Mouse (Mus musculus) embryonic fibroblast, embryonic 13.5 days (primary cell): ENCODE data around the gene Acadvl.

Source experiments
- CTCF ChIP-seq: IDR thresholded peaks from 2 replicates; pipeline ENCODE4 v1.5.1; 2011; ENCODE audit warnings: mild to moderate bottlenecking, control low read depth, low read length, moderate library complexity, borderline replicate concordance; ENCODE audit not compliant: insufficient read depth
- POLR2A ChIP-seq: IDR thresholded peaks from 2 replicates; pipeline ENCODE4 v1.6.1; 2011; ENCODE audit warnings: low read depth, mild to moderate bottlenecking, control low read depth, low read length, moderate library complexity

- no peak for TF ChIP-seq CTCF
- no peak for TF ChIP-seq POLR2A
Observed at GRCm38 (mm10) chr11:70010548-70010947, 4.7 kb downstream of the Acadvl start.
